Mouse (Mus musculus) cerebellum, adult (tissue): ENCODE results near the gene Slit3.
A peak's percentile ranks its signal among the peaks of the same experiment; 100 is the strongest.

Experiments
- ATAC-seq: cut with Nextera tagmentation; 2 replicates; pipeline ENCODE4 v1.9.2; 2017; ENCODE audit warnings: mild to moderate bottlenecking, moderate library complexity, mixed read lengths; ENCODE audit not compliant: insufficient number of reproducible peaks, low FRiP score, low TSS enrichment

Gene Slit3

GRCm38 (mm10) chr11:35598732-35599131 is 477.7 kb downstream of the Slit3 start:
- ATAC-seq: no peak

- ATAC-seq: peak; percentile 55; the same call in 1 of the 2 replicates
These were observed 480.7 kb downstream of the Slit3 start for GRCm38 (mm10) chr11:35601652-35602240.

DNA sequence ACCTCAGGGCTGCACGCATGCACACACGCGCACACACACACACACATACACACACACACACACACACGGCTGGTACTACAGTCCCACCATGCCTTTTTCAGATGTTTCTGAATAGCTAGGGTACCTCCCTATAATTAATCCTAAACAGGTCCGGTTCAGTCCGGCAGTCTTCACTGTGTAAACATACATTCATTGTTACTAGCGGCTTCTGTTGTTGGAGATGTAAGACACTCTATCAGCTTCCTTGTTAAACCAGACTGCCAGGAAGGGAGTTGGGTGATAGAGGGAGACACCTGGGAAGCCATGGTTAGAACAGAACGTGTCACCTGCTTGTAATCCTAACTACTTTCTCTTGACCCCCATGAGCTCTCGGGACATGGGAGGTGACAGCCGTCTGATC is 481.6 kb downstream of the Slit3 start:
- no peak for ATAC-seq

- no peak for ATAC-seq
These were observed 482.9 kb downstream of the Slit3 start for GRCm38 (mm10) chr11:35603946-35604345.

DNA sequence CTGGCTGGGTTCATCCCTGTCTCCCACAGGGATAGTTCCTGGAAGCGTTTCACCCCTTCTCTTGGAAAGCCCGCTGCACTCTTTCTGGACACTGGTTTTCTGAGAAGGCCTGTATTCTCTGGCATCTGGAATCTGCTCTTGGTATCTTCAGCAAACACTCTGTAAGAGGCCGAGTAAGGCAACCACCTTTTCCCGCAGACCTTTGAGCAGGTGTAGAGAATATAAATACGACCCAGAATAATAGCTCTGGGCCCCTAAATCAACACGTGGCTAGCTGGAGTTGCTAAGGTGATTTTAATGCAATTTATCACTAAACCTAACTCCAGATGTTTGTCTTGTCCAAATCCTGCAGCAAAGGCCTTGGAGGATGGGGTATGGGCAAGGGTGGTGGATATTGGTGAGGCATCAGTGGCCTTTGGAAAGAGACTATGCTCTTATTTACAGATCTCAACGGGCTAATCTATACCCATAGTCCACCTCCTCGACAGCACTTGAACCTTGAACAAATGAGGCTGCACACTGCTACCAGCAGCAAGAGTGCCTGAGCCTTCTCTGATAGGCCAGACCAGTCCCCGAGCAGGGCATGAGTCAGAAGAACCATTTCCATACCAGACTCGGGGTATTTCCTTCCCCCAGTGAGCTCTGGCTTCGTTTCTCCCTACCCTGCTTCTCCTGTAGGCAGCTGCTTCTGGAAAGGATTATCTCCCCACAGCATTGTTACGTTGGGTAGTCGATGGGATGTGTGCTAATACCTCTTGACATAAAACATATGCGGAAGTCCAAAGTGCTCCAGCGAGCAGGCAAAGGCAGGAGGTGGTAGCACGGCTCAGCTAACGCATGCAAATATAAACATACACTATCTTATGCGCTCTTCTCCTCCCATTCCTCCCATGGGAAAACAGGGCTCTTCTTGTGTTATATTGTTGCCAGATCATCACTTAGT is 484.1 kb downstream of the Slit3 start:
- ATAC-seq: no peak

DNA sequence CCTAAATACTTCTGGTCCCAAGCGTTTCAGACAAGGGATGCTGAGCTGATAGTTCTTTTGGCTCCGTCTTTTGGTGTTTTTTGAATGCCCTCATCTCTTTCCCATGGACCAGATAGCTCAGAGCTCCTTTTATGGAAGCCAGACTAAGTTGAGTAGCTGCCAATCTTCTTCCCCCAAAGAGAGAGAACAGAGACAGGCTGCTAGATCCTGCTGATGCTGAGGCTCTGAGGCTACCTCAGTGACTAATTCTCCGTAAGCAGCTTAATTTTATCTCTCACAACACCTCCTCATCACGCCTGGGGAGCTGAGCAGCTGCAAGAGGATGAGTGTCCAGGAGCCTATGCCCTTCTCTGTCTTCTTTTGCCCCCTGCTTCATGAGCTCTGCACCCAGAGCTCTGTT is 486.2 kb downstream of the Slit3 start:
- no peak for ATAC-seq

GRCm38 (mm10) chr11:35608794-35609193 is 487.8 kb downstream of the Slit3 start:
- ATAC-seq: no peak

- no peak for ATAC-seq
These were observed 491.4 kb downstream of the Slit3 start for GRCm38 (mm10) chr11:35612262-35612896.

- ATAC-seq: no peak
These were observed 493.5 kb downstream of the Slit3 start for GRCm38 (mm10) chr11:35614530-35614929.

DNA sequence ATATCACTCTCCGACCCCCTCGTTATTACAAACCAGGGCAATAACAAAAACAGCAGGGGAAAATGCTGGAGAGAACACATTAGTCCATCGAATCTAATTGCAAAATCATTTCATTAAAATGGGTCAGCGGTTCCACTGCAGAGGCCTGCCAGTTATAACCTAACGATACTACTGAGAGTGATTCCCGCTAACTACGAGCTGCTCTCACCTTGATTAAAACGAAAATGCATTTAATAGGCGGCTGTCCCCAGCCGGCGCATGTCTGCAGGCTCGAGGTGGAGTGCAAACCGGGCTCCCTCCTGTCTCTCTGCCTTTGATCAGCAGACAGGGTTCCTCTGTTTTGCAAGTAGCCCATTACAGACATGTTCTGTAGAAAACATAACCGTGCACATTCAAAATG is 498.4 kb downstream of the Slit3 start:
- ATAC-seq: no peak

DNA sequence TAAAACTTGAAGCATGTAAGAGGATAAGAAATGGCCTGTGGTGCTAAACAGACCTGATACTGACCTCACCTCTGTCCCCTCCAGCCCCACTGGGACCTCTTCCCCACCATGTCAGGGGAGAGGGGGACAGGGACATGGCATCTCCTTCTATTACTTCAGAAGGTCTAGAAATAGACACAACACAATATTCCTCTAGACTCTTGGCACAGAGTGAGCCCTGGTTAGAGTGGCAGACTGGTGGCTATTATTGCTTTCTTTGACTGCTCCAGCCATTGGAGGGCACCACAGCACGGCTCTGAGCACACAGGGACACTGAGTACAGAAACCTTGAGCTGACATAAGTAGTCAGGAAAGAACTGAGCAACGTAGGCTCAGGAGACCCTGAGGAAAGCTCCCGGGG is 501.7 kb downstream of the Slit3 start:
- ATAC-seq: no peak

DNA sequence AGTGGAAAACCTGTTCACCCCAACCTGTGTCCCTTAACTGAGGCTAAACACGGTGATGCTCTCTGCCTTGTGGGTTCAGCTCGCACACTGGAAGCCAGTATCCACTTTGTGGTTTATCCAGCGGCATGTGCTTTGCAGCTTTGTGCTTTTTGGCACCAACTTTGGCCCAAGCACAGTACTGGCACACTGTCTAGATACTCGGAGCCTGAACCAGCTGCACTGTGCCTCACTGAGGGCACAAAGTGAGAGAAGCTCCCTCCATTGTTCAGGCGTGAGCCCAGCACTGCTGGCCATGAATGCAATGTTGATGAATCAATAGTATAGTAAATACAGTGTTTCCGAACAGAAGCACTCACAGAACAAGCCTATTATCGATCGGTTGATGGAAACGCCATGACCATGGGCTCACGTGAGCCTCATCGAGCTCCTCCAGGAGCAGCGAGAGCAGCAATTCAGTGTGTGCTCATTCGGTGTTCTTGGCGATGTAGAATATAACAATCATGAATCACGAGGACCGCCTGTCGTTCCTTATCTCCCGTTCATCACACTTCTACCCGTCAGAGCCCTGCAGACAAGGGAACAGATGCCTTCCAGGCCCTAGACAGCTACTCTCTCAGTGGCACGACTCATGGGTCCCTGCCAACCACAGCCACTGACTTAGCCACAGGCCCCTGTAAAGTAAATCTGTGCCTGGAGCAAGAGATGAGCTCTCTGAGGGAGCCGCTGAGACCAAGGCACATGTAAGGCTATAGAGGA is 503.7 kb downstream of the Slit3 start:
- no peak for ATAC-seq

DNA sequence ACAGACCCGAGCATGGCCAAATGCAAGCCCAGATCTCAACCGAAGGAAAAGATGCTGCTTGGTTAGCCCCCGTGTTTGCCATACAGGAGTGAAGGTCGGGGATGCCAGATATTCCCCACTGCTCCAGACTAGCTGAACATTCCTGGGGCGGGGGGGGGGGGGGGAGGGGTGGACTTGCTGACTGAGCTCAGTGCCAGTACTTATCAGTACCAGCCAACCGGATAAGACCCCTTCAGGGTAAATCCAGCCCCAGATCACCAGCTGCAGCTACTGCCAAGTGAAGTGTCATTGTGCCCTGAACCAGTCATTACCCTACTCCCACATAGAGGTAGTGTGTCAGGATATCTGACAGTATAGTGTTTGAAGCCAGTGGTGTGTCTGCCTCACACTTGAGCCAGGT is 504.6 kb downstream of the Slit3 start:
- ATAC-seq: no peak

- no peak for ATAC-seq
These were observed 505.3 kb downstream of the Slit3 start for GRCm38 (mm10) chr11:35626161-35626885.

DNA sequence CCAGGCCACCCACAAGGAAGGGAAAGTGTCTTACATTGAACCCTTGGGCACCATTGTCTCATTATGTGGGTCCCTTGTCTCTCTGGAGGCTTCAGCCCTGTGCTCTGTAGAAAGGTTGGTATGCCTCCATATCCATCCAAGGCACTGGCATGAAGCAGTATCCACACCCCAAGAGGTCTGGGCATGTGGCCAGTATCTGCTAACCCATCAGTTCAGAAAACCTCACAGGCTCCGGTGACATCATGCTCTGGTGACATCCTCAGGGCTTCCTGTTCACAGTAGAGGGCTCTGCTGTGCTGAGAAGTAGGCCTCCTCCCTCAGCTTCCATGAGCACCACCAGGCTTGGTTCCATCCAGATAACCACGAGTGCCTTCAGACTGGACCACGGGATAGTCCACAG is 506.8 kb downstream of the Slit3 start:
- peak; percentile 50; the same call in 1 of the 2 replicates for ATAC-seq

- ATAC-seq: no peak
These were observed 511.2 kb downstream of the Slit3 start for GRCm38 (mm10) chr11:35632262-35632661.

GRCm38 (mm10) chr11:35637102-35637501 is 516.1 kb downstream of the Slit3 start:
- ATAC-seq: no peak

DNA sequence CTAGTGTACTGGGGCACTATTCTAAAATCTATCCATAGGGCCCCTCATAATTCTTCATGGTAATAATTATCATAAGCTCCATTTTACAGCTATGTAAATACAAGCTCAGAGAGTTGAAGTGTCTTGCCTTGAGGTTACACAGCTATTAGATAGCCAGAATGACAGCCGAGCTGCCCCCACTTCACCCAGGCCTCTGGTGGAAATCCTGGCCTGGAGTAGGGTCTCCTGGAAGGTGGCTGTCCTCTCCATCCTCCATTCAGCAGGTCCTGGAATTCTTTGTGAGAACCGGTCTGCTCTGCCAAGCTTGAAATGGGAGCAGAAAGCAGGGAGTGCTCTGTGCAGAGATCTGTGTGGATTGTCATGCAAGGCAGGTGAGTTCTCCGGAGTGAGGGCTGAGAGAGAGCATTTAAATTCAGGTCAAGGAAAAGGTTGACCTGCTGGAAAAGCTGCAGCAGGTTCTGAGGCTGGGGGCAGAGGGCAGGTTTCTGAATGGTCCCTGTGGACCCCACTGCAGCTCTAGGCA is 517.9 kb downstream of the Slit3 start:
- no peak for ATAC-seq

DNA sequence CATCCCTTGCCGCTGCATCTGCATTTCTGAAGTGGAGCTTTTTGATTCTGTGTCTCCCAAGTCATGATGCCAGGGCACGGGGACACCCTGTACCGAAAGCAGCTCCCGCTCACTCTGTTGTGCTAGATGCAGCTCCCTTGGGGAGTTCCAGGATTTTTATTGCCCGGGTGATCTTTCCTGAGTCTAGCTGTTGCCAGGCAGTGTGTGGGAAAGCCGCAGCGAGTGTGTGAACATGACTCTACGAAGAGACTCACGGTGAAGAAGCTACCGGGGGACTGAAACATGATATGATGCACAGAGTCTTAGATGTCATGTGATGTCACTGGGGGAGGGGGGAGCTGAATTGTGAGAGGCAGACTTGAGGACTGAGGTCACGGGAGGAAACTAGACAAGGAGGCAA is 518.4 kb downstream of the Slit3 start:
- ATAC-seq: no peak

- ATAC-seq: no peak
These were observed 530.3 kb downstream of the Slit3 start for GRCm38 (mm10) chr11:35651286-35651685.
